Mouse (Mus musculus): ENCODE data around the gene Cpsf4l.

DNA sequence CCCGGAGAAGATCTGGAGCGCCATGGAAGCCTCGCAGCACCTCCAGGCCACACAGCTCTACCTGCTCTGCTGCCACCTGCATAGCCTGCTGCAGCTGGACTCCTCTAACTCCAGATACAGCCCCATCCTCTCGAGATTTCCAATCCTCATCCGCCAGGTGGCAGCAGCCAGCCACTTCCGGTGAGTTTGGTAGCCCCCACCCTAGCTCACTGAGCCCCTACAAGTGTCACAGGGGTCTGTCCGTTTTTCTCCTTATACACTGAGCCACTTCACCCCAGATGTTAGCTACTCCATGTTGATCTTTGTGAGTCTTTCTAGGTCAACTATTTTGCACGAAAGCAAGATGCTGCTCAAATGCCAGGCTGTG is 57.9 kb downstream of the Cpsf4l start:
- peak; percentile 13 to 46; a peak in 2 of 4 replicates for TF ChIP-seq CTCF (conservative IDR thresholded peaks at IDR 0.05 in 1 of 2, IDR thresholded peaks at IDR 0.05 in 1 of 2; ENCODE audit: low read depth in 2 of 2, low read length in 2 of 2)
- no peak for TF ChIP-seq CHD1 (IDR thresholded peaks at IDR 0.05; ENCODE audit: low read depth, low read length)

All from CH12.LX (cell line).